Mouse (Mus musculus): ENCODE results near the gene Iqcd. TPM values are rescaled to one million over a fixed set of nuclear protein-coding genes. Genes with fewer than 3 reads are reported as not detected.
A peak's percentile ranks its signal among the peaks of the same experiment; 100 is the strongest.

Gene Iqcd
- polyA plus RNA-seq, 1 experiment from 2014 or later, result 0.70 TPM

GRCm38 (mm10) chr5:120635633-120636032 lies 46.8 kb downstream of the Iqcd start:
- H3K36me3 ChIP-seq, result no peaks in the 10 kb centered on the region
- no peak overlapping the region for H3K9ac ChIP-seq
- H3K4me1 ChIP-seq, result no peaks in the 10 kb centered on the region; the same call in 1 of the 2 replicates
- H3K4me3 ChIP-seq, result no peak overlapping the region
- no peak overlapping the region for H3K4me2 ChIP-seq (replicated peaks)
- no peak overlapping the region for H3K27ac ChIP-seq
- 88% methylated on average over 5 of the region's 5 CpGs for whole genome bisulfite sequencing
- ATAC-seq (ENCODE audit: insufficient number of reproducible peaks, insufficient read depth, low FRiP score, low TSS enrichment), result no peak
- no peaks in the 10 kb centered on the region for H3K9me3 ChIP-seq
- peaks cover 5% of the 10 kb centered on the region; the same call in 1 of the 2 replicates for H3K27me3 ChIP-seq

GRCm38 (mm10) chr5:120640094-120640493 lies 51.3 kb downstream of the Iqcd start:
- Histone ChIP-seq H3K27me3 (no peaks in the 10 kb centered on the region), H3K9ac (no peak overlapping the region), H3K27ac (no peak overlapping the region), H3K36me3 (no peaks in the 10 kb centered on the region), H3K4me2 (replicated peaks) (no peak overlapping the region), H3K4me3 (no peak overlapping the region), H3K9me3 (no peaks in the 10 kb centered on the region), H3K4me1 (no peaks in the 10 kb centered on the region)
- no peak for ATAC-seq (ENCODE audit: insufficient number of reproducible peaks, insufficient read depth, low FRiP score, low TSS enrichment)
- WGBS, result 92% methylated on average over 7 of the region's 7 CpGs

- Histone ChIP-seq H3K9me3 (no peaks in the 10 kb centered on the region), H3K9ac (no peak overlapping the region), H3K4me1 (peaks cover 3% of the 10 kb centered on the region), H3K27ac (no peak overlapping the region), H3K4me3 (no peak overlapping the region), H3K4me2 (replicated peaks) (no peak overlapping the region), H3K36me3 (no peaks in the 10 kb centered on the region), H3K27me3 (peaks cover 24% of the 10 kb centered on the region)
- ATAC-seq (ENCODE audit: insufficient number of reproducible peaks, insufficient read depth, low FRiP score, low TSS enrichment), result no peak
- 74% methylated on average over 14 of the region's 14 CpGs for WGBS
These were observed 54.7 kb downstream of the Iqcd start for GRCm38 (mm10) chr5:120643365-120644085.

GRCm38 (mm10) chr5:120644227-120644626 lies 55.4 kb downstream of the Iqcd start:
- H3K4me3 ChIP-seq, result no peak overlapping the region
- WGBS, result 84% methylated on average over 3 of the region's 3 CpGs
- no peaks in the 10 kb centered on the region for H3K9me3 ChIP-seq
- H3K27me3 ChIP-seq, result peaks cover 31% of the 10 kb centered on the region
- H3K36me3 ChIP-seq, result no peaks in the 10 kb centered on the region
- H3K4me2 ChIP-seq (replicated peaks), result no peak overlapping the region
- H3K9ac ChIP-seq, result no peak overlapping the region
- no peak overlapping the region for H3K27ac ChIP-seq
- peaks cover 9% of the 10 kb centered on the region for H3K4me1 ChIP-seq
- ATAC-seq (ENCODE audit: insufficient number of reproducible peaks, insufficient read depth, low FRiP score, low TSS enrichment), result no peak

- 67% methylated on average over 6 of the region's 6 CpGs for WGBS
- H3K9me3 ChIP-seq, result no peaks in the 10 kb centered on the region
- H3K9ac ChIP-seq, result no peak overlapping the region
- H3K4me2 ChIP-seq (replicated peaks), result no peak overlapping the region
- peaks cover 47% of the 10 kb centered on the region for H3K27me3 ChIP-seq
- ATAC-seq (ENCODE audit: insufficient number of reproducible peaks, insufficient read depth, low FRiP score, low TSS enrichment), result no peak
- H3K4me3 ChIP-seq, result no peak overlapping the region
- H3K4me1 ChIP-seq, result peaks cover 9% of the 10 kb centered on the region
- no peaks in the 10 kb centered on the region for H3K36me3 ChIP-seq
- no peak overlapping the region for H3K27ac ChIP-seq
These were observed 57.0 kb downstream of the Iqcd start for GRCm38 (mm10) chr5:120645851-120646250.

- Histone ChIP-seq H3K4me3 (no peak overlapping the region), H3K27ac (no peak overlapping the region), H3K4me2 (replicated peaks) (no peak overlapping the region), H3K9ac (no peak overlapping the region), H3K4me1 (peaks cover 9% of the 10 kb centered on the region), H3K9me3 (no peaks in the 10 kb centered on the region), H3K36me3 (no peaks in the 10 kb centered on the region), H3K27me3 (peaks cover 55% of the 10 kb centered on the region)
- ATAC-seq (ENCODE audit: insufficient number of reproducible peaks, insufficient read depth, low FRiP score, low TSS enrichment), result no peak
- WGBS, result 63% methylated on average over 4 of the region's 4 CpGs
These were observed 58.5 kb downstream of the Iqcd start for GRCm38 (mm10) chr5:120647361-120647760.

- H3K27me3 ChIP-seq, result peaks cover 59% of the 10 kb centered on the region
- no peaks in the 10 kb centered on the region for H3K9me3 ChIP-seq
- H3K4me2 ChIP-seq (replicated peaks), result no peak overlapping the region; the same call in 1 of the 2 replicates
- ATAC-seq (ENCODE audit: insufficient number of reproducible peaks, insufficient read depth, low FRiP score, low TSS enrichment), result no peak
- WGBS, result 40% methylated on average over 12 of the region's 12 CpGs
- H3K27ac ChIP-seq, result no peak overlapping the region
- no peaks in the 10 kb centered on the region for H3K36me3 ChIP-seq
- peaks cover 9% of the 10 kb centered on the region for H3K4me1 ChIP-seq
- H3K9ac ChIP-seq, result no peak overlapping the region
- peak overlapping the region; percentile 26; the same call in 1 of the 2 replicates for H3K4me3 ChIP-seq
These were observed 59.1 kb downstream of the Iqcd start for GRCm38 (mm10) chr5:120647814-120648491.

GRCm38 (mm10) chr5:120648569-120649373 lies 60.0 kb downstream of the Iqcd start, which contains the start of gene Rasal1:
Gene Rasal1 (plus strand): TSS chr5:120648812.
- WGBS, result 2% methylated on average over 53 of the region's 53 CpGs
- peaks cover 9% of the 10 kb centered on the region for H3K4me1 ChIP-seq
- H3K9ac ChIP-seq, result no peak within 1 kb of the TSS
- peak; percentile 30; the same call in 1 of the 2 replicates for ATAC-seq (ENCODE audit: insufficient number of reproducible peaks, insufficient read depth, low FRiP score, low TSS enrichment)
- H3K4me3 ChIP-seq, result peak within 1 kb of the TSS; percentile 26
- no peaks in the 10 kb centered on the region for H3K36me3 ChIP-seq
- H3K9me3 ChIP-seq, result no peaks in the 10 kb centered on the region
- no peak within 1 kb of the TSS for H3K27ac ChIP-seq
- H3K27me3 ChIP-seq, result peaks cover 62% of the 10 kb centered on the region
- peak within 1 kb of the TSS; percentile 45 for H3K4me2 ChIP-seq (replicated peaks)

GRCm38 (mm10) chr5:120649374-120649933 lies 60.6 kb downstream of the Iqcd start:
- 6% methylated on average over 21 of the region's 21 CpGs for WGBS
- Histone ChIP-seq H3K4me3 (peak overlapping the region; percentile 26), H3K36me3 (no peaks in the 10 kb centered on the region), H3K27ac (no peak overlapping the region), H3K9ac (no peak overlapping the region), H3K9me3 (no peaks in the 10 kb centered on the region), H3K4me1 (peaks cover 9% of the 10 kb centered on the region), H3K4me2 (replicated peaks) (peak overlapping the region; percentile 45), H3K27me3 (peaks cover 62% of the 10 kb centered on the region)
- ATAC-seq (ENCODE audit: insufficient number of reproducible peaks, insufficient read depth, low FRiP score, low TSS enrichment), result no peak

GRCm38 (mm10) chr5:120649938-120650337 lies 61.1 kb downstream of the Iqcd start:
- no peak overlapping the region for H3K9ac ChIP-seq
- H3K9me3 ChIP-seq, result no peaks in the 10 kb centered on the region
- H3K4me2 ChIP-seq (replicated peaks), result no peak overlapping the region
- no peaks in the 10 kb centered on the region for H3K36me3 ChIP-seq
- peaks cover 9% of the 10 kb centered on the region for H3K4me1 ChIP-seq
- peaks cover 64% of the 10 kb centered on the region for H3K27me3 ChIP-seq
- WGBS, result 18% methylated on average over 13 of the region's 13 CpGs
- no peak for ATAC-seq (ENCODE audit: insufficient number of reproducible peaks, insufficient read depth, low FRiP score, low TSS enrichment)
- no peak overlapping the region for H3K27ac ChIP-seq
- H3K4me3 ChIP-seq, result no peak overlapping the region

GRCm38 (mm10) chr5:120651230-120651629 lies 62.4 kb downstream of the Iqcd start:
- Histone ChIP-seq H3K27ac (no peak overlapping the region), H3K4me1 (peaks cover 9% of the 10 kb centered on the region), H3K4me2 (replicated peaks) (no peak overlapping the region), H3K9ac (no peak overlapping the region), H3K36me3 (no peaks in the 10 kb centered on the region), H3K9me3 (no peaks in the 10 kb centered on the region), H3K27me3 (peaks cover 60% of the 10 kb centered on the region), H3K4me3 (no peak overlapping the region)
- ATAC-seq (ENCODE audit: insufficient number of reproducible peaks, insufficient read depth, low FRiP score, low TSS enrichment), result no peak
- WGBS, result 49% methylated on average over 5 of the region's 5 CpGs

All from embryonic facial prominence, embryonic 12.5 days (tissue).